Mouse (Mus musculus) liver, adult 2 months (tissue): ENCODE results near the gene Slc12a7.

Experiments used
- CTCF ChIP-seq: fragments of 200-500 bp; IDR thresholded peaks from 2 replicates; pipeline ENCODE4 v1.5.1; 2011; ENCODE audit warnings: low read depth, low read length, control low read depth
- POLR2A ChIP-seq: fragments of 200-500 bp; IDR thresholded peaks from 2 replicates; pipeline ENCODE4 v1.6.1; 2011; ENCODE audit warnings: low read length, control low read depth; ENCODE audit not compliant: insufficient read depth; ENCODE audit errors: extremely low read depth

GRCm38 (mm10) chr13:73730913-73731312, 2.0 kb upstream of the Slc12a7 start:
- TF ChIP-seq CTCF: no peak
- no peak for TF ChIP-seq POLR2A
